Mouse (Mus musculus) cerebellum, adult 2 months (tissue): ENCODE data around the gene Hist1h1d.

Experiments used
- CTCF ChIP-seq: fragments of 200-500 bp; IDR thresholded peaks from 2 replicates; pipeline ENCODE4 v1.5.1; 2011; ENCODE audit warnings: low read depth, mild to moderate bottlenecking, control low read depth, low read length, moderate library complexity, borderline replicate concordance; ENCODE audit not compliant: insufficient read depth
- POLR2A ChIP-seq: fragments of 200-500 bp; IDR thresholded peaks from 2 replicates; pipeline ENCODE4 v1.6.1; 2011; ENCODE audit warnings: low read length, control low read depth, borderline replicate concordance; ENCODE audit not compliant: insufficient read depth

DNA sequence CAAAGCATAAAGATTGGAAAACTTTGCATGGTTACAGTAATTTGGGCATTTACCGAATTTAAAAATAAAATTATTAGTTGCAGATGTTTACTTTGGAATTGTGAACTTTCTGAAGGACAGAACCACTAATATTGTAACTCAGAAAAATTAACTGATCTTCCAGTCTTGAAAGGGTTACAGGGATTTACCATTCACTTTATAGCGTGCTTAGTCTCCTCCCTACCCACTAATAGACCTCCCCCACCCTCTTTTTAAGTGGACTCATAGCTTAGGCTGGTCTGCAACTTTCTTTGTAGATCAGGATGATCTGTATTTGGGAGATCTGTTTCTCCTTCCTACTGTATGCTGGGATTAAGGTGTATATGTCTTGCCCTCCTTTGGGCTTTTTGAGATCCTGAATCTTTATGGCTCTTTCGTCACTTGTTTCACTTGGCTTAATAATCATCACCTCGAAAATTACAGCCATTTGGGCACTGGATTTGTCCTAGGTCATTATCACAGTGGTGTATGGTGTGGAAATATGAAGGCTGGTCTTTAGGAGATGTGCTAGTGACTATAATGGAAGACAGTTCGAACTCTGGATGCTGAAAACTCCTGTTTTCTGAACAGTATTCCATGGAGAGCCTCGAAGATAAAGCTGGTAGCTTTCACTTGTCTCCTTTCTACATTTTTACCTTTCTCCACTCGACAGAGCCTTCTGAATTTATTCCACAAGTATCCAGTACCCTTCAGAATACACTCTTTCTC is 16.8 kb upstream of the Hist1h1d start:
- TF ChIP-seq CTCF = no peak
- no peak for TF ChIP-seq POLR2A
